Mouse (Mus musculus): ENCODE data around the gene Hoxb2.

Gene Hoxb2

GRCm38 (mm10) chr11:96336597-96336996 lies 13.7 kb upstream of the Hoxb2 start:
- DNase-seq, result no peak

GRCm38 (mm10) chr11:96337026-96337425 lies 13.3 kb upstream of the Hoxb2 start:
- DNase-seq, result no peak

GRCm38 (mm10) chr11:96338957-96339855 lies 11.1 kb upstream of the Hoxb2 start:
- DNase-seq, result no peak

- no peak for DNase-seq
Measured at GRCm38 (mm10) chr11:96340698-96341365, 9.5 kb upstream of the Hoxb2 start.

GRCm38 (mm10) chr11:96341701-96342575 lies 8.4 kb upstream of the Hoxb2 start:
- DNase-seq, result no peak

- no peak for DNase-seq
Measured at GRCm38 (mm10) chr11:96342576-96342930, 7.8 kb upstream of the Hoxb2 start.

GRCm38 (mm10) chr11:96343206-96343745 lies 7.0 kb upstream of the Hoxb2 start:
- no peak for DNase-seq

GRCm38 (mm10) chr11:96344061-96344877 lies 6.1 kb upstream of the Hoxb2 start:
- DNase-seq, result no peak

- DNase-seq, result no peak
Measured at GRCm38 (mm10) chr11:96344878-96345159, 5.5 kb upstream of the Hoxb2 start.

GRCm38 (mm10) chr11:96345220-96345892 lies 5.0 kb upstream of the Hoxb2 start:
- no peak for DNase-seq

GRCm38 (mm10) chr11:96345893-96346806 lies 4.2 kb upstream of the Hoxb2 start:
- no peak for DNase-seq

GRCm38 (mm10) chr11:96346916-96347520 lies 3.3 kb upstream of the Hoxb2 start:
- DNase-seq, result no peak

GRCm38 (mm10) chr11:96347717-96348116 lies 2.6 kb upstream of the Hoxb2 start:
- DNase-seq, result no peak

- DNase-seq, result no peak
Measured at GRCm38 (mm10) chr11:96348141-96348928, 2.0 kb upstream of the Hoxb2 start.

- no peak for DNase-seq
Measured at GRCm38 (mm10) chr11:96348988-96349387, 1.3 kb upstream of the Hoxb2 start.

GRCm38 (mm10) chr11:96349491-96350340 lies 609 bp upstream of the Hoxb2 start:
- DNase-seq, result no peak

GRCm38 (mm10) chr11:96350791-96351190 lies 466 bp downstream of the Hoxb2 start:
- DNase-seq, result no peak

- DNase-seq, result no peak
Measured at GRCm38 (mm10) chr11:96351312-96351711, 987 bp downstream of the Hoxb2 start.

Measured in right cerebral cortex, postnatal 4 days (tissue).